Mouse (Mus musculus) lung, adult 2 months (tissue): Measurements from ENCODE around the gene Rps3. TPM values are rescaled to one million over a fixed set of nuclear protein-coding genes. Genes with fewer than 3 reads are reported as not detected.
A peak's percentile ranks its signal among the peaks of the same experiment; 100 is the strongest.
"Not testable (repeated sequence)": the region's sequence is repeated elsewhere in the genome, so short reads cannot be mapped to it uniquely, and the experiment has no call there.

ENCODE experiments used
- DNase-seq: peaks from one replicate; pipeline ENCODE4 v3.0.0; 2022
- H3K4me1 ChIP-seq: fragments of 200-500 bp; 2 replicates; pipeline ENCODE4 v1.6.1; 2011; ENCODE audit warnings: low read length; ENCODE audit not compliant: control insufficient read depth, insufficient read depth
- H3K4me3 ChIP-seq: fragments of 200-500 bp; replicated peaks from 2 replicates; pipeline ENCODE3; 2011; ENCODE audit warnings: low read depth, mild to moderate bottlenecking, control low read depth, low read length; ENCODE audit errors: extremely low read depth
- CTCF ChIP-seq: fragments of 200-500 bp; IDR thresholded peaks from 2 replicates; pipeline ENCODE4 v1.5.1; 2011; ENCODE audit warnings: mild to moderate bottlenecking, low read length, control low read depth; ENCODE audit not compliant: insufficient read depth
- POLR2A ChIP-seq: fragments of 200-500 bp; IDR thresholded peaks from 2 replicates; pipeline ENCODE4 v1.6.1; 2011; ENCODE audit warnings: low read depth, mild to moderate bottlenecking, control low read depth, low read length, borderline replicate concordance; ENCODE audit errors: extremely low read depth
- WGBS: fragments of 180-500 bp; shearing (Covaris S2); methylation state at CpG from one replicate; pipeline ENCODE4 v1.1.7; 2018; 5-methylcytosine and 5-hydroxymethylcytosine counted together
- polyA plus RNA-seq: library from polyadenylated mRNA; depleted of rRNA; stranded (reverse); fragments of >200 nt; gene quantifications from 2 replicates; pipeline ENCODE4 v1.2.3, GENCODE M21; 2012

Rps3 gene
- polyA plus RNA-seq, 1 experiment: 308 TPM

- TF ChIP-seq CTCF: no peak
- TF ChIP-seq POLR2A: no peak
- DNase-seq: peak; percentile 56
- 27% methylated on average over 8 of the region's 8 CpGs for WGBS
- Histone ChIP-seq H3K4me1 (no peaks in the 10 kb centered on the region), H3K4me3 (no peak overlapping the region)
Observed at GRCm38 (mm10) chr7:99510087-99510501, 26.6 kb upstream of the Rps3 start.

- WGBS: 21% methylated on average over 2 of the region's 2 CpGs
Observed at GRCm38 (mm10) chr7:99508187-99508586, 24.6 kb upstream of the Rps3 start.

GRCm38 (mm10) chr7:99504556-99504955 is 21.0 kb upstream of the Rps3 start:
- no peak for DNase-seq
- Histone ChIP-seq H3K4me1 (no peaks in the 10 kb centered on the region), H3K4me3 (no peak overlapping the region)
- TF ChIP-seq POLR2A: no peak
- TF ChIP-seq CTCF: no peak

More at GRCm38 (mm10) chr7:99508187-99508586, 24.6 kb upstream of the Rps3 start:
- not testable (repeated sequence) for H3K4me1 ChIP-seq, DNase-seq, H3K4me3 ChIP-seq

GRCm38 (mm10) chr7:99501148-99501547 is 17.6 kb upstream of the Rps3 start:
- H3K4me3 ChIP-seq: no peak overlapping the region
- H3K4me1 ChIP-seq: no peaks in the 10 kb centered on the region
- no peak for DNase-seq
- TF ChIP-seq POLR2A (no peak), CTCF (no peak)
- 70% methylated on average over 1 of the region's 1 CpGs for WGBS

GRCm38 (mm10) chr7:99500655-99501054 is 17.1 kb upstream of the Rps3 start:
- WGBS: 51% methylated on average over 5 of the region's 5 CpGs
- TF ChIP-seq POLR2A (no peak), CTCF (no peak)
- H3K4me1 ChIP-seq: no peaks in the 10 kb centered on the region

GRCm38 (mm10) chr7:99500201-99500600 is 16.7 kb upstream of the Rps3 start:
- Histone ChIP-seq H3K4me3 (no peak overlapping the region), H3K4me1 (no peaks in the 10 kb centered on the region)
- TF ChIP-seq CTCF: peak; percentile 93
- no peak for TF ChIP-seq POLR2A
- WGBS: 4% methylated on average over 8 of the region's 8 CpGs
- peak; percentile 79 for DNase-seq

More at GRCm38 (mm10) chr7:99500655-99501054, 17.1 kb upstream of the Rps3 start:
- no peak overlapping the region for H3K4me3 ChIP-seq
- DNase-seq: no peak

- DNase-seq: no peak
- H3K4me1 ChIP-seq: no peaks in the 10 kb centered on the region
- no peak overlapping the region for H3K4me3 ChIP-seq
- TF ChIP-seq POLR2A (no peak), CTCF (no peak)
- 53% methylated on average over 1 of the region's 1 CpGs for WGBS
Observed at GRCm38 (mm10) chr7:99499128-99499527, 15.6 kb upstream of the Rps3 start.

- TF ChIP-seq POLR2A (no peak), CTCF (no peak)
- WGBS: 72% methylated on average over 5 of the region's 5 CpGs
- no peak overlapping the region for H3K4me3 ChIP-seq
- H3K4me1 ChIP-seq: no peaks in the 10 kb centered on the region
- DNase-seq: no peak
Observed at GRCm38 (mm10) chr7:99489708-99490107, 6.2 kb upstream of the Rps3 start.

- 63% methylated on average over 1 of the region's 1 CpGs for WGBS
- TF ChIP-seq POLR2A (no peak), CTCF (no peak)
- H3K4me3 ChIP-seq: no peak overlapping the region
- DNase-seq: no peak
- H3K4me1 ChIP-seq: peaks cover 8% of the 10 kb centered on the region
Observed at GRCm38 (mm10) chr7:99484679-99485078, 1.1 kb upstream of the Rps3 start.

GRCm38 (mm10) chr7:99483924-99484319 is 384 bp upstream of the Rps3 start:
- no peak overlapping the region for H3K4me3 ChIP-seq
- WGBS: 46% methylated on average over 8 of the region's 8 CpGs
- no peak for DNase-seq

More at GRCm38 (mm10) chr7:99483924-99484319, 384 bp upstream of the Rps3 start:
- TF ChIP-seq POLR2A: no peak
- TF ChIP-seq CTCF: no peak
- peaks cover 8% of the 10 kb centered on the region for H3K4me1 ChIP-seq
